Mouse (Mus musculus): ENCODE measurements at regions not wholly inside any gene's neighbourhood (a gene's known extent, or its start where the extent isn't known, plus 50 kb on each side); places are given as distances from the start of the nearest gene placed in this dataset.

DNA sequence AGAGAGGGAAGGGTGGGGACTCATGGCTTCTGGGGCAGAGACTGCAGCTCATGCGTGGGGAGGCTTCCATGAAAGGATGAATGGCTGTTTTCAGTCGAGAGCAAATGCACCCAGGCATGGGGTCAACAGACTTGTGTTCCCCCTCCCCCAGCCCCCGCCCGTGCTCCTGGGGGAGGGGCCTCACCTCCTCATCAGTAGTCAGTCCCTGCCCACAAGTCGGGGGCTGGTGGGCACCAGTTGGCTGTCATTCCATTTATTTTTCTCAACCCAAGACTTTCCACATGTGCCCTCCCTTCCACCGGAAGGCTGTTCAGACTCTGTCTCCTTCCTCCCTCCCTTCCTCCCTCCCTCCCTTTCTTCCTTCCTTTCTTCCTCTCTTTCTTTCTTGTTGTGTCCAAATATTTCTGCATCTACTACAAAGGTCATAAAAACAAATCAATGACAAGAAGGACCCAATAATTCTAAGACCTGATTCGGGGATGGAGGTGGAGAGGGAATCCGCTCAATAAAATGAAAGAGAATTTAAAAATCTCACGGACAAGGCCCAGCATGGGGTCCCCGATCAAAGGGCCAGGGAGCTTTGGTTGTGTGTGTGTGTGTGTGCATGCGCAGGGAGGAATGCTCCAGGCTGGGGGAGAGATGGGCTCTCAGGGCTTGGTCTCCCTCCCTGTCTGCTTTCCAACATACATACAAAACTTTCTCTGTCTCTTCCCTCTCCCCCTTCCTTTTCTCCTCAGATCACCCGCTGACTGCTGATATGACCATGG lies 57.7 kb downstream of the Rpl14 start:
- DNase-seq (ENCODE audit: low spot score in 2 of 2) = no peak

DNA sequence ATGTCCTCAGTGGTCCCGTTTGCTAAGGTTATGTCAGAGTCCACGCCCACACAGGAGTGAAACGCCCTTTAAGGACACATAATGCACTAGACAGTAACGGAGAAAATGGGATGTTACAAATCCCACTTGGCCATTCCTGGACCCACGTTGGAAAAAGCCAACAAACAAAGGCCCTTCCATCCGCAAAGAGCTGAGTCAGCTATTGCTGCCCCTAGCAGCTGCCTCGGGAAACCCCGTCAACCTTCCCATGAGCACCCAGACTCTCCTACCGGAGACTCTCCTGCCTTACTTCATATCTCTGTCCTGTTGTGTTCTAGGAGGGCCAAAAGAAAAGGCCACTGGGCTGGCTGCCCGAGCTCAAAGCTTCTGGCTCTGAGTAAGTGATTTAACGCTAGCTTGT lies 58.4 kb downstream of the Rpl14 start:
- no peak for DNase-seq (ENCODE audit: low spot score in 2 of 2)

DNA sequence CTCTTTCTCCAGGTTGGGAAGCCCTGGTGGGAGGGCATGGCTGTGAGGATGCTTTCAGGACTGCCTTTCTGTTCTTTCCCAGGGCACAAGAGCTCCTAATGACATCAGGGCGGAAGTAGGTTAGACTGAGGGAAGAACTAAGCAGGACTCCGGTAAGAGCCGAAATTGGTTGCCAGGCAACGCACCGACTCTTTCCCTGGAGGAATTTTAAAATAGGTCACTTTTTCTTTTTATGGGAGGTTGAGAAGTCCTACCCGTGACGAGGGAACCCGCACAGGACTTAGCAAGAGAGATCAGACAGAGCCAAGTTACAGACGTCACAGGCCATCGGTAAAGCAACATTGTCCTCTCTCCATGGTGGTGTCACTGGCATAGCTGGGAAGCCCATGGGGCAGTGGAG lies 61.6 kb downstream of the Rpl14 start:
- DNase-seq (ENCODE audit: low spot score in 2 of 2) = no peak

DNA sequence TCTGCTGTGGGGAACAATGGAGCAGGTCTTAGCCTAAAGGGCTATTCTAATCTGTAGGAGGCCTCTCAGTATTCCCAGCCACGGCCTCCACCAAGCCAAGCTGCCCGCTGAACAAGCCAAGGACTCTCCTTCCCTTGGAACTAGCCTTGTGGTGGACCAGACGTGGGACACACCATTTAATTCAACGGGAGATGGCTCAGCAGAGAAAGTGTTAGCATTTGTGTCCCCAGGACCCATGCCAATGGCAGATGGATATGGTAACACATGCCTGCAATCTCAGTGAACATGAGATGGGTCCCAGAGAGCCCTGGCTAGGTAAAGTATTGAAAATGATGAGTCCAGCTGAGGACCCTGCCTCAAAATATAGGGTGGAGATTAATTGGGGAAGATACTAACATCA lies 71.4 kb downstream of the Rpl14 start:
- DNase-seq (ENCODE audit: low spot score in 2 of 2) = no peak

DNA sequence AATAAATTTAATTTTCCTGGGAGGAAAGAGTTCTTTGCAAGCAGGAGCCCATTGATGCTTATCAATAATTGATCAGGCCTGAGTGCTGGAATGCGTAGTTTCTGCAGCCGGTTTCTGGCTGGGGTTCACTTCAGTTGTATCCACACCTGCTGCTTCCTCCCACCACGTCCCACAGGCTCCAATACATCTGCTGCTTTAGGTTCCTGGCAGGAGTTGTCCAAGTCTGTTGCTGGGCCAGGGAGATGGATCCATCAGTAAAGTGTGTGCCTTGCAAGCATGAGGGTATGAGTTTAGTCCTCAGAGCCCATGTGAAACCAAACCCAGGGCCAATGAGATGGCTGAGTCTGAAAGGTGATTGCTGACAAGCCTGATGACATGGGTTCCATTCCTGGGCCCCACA lies 72.1 kb downstream of the Rpl14 start:
- no peak for DNase-seq (ENCODE audit: low spot score in 2 of 2)

DNA sequence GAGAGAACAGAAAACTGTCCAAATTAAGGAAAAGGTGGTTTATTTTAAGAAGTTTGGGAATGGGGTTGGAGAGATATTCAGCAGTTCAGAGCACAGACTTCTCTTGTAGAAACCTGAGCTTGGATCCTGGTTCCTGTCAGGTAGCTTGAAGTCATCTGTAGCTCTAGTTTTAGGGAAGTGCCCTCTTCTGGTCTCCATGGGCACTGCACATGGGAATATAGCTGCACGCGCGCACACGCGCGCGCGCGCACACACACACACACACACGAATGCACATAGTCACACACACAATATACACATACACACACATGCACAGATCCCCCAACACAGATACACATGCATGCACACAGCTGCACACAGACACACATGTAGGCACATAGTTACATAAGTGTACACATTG lies 74.5 kb downstream of the Rpl14 start:
- DNase-seq (ENCODE audit: low spot score in 2 of 2) = no peak

DNA sequence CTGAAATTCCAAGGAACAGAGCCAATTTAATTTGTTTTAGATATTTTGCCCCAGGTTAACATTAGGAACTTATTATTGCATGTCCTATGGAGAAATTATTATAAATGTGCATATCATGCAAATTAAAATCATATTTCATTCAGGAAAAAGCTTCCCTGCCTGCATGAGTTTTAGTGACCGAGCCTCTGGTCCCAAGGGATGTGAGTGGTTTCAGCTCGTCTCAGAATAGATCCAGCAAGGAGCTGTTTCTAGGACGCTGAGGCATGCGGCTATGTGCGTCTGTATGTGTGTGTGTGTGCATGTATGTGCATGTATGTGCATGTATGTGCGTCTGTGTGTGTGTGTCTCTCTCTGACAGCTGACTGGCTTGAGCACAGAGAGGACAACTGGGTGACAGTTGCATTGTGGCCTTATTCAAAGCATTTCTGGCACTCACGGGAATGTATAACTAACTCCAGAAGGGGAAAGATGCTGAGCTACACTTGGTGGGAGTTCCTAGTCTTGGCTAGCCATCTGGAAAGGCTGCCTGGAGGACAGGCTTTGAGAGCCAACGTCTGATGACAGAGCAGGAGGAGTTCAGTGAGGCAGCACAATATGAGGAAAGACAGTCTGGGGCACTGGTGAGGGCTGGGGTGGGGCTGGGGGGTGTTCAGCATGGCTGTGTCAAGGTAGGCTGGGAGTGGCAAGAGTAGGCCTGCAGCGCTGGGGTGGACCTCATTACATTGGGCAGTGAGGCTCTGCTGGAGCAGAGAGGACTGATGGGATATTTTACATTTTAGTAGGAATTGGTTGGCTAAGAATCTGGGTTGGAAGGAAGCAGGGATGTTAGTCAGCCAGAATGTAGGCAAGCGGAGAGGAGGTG lies 75.8 kb downstream of the Rpl14 start:
- DNase-seq (ENCODE audit: low spot score in 2 of 2) = no peak

DNA sequence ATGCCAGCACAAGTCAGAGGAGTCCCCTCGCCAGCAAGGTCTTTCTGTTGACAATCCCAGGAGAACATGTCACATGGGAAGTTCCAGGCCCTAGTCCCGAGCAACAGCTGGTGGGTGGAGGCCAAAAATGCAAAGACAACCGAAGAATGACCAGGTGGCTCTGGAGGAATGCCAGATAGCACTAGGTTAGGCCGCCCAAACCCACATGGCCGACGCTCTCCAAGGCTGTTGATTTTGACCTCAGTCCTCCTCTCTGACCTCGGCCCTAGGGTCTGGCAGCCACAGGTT lies 76.4 kb downstream of the Rpl14 start:
- DNase-seq (ENCODE audit: low spot score in 2 of 2) = no peak

DNA sequence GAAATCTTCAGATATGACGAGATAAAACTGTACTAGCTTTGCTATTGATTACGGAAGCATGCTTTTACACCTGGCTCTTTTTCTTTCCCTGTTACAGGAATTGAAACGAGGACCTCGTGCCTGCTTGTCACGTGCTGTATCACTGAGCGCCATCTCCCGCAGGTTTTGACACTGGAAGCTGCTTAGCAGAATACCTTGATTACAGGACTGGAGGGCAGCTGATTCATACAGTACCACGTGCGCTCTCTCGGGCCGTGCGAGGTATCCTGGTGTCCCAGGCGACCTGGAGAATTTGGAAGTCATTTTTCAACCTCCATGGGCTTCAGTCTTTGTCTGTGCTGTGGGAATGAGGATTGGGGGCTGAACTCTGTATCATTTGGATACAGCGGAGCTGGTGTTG lies 81.5 kb downstream of the Rpl14 start:
- no peak for DNase-seq (ENCODE audit: low spot score in 2 of 2)

DNA sequence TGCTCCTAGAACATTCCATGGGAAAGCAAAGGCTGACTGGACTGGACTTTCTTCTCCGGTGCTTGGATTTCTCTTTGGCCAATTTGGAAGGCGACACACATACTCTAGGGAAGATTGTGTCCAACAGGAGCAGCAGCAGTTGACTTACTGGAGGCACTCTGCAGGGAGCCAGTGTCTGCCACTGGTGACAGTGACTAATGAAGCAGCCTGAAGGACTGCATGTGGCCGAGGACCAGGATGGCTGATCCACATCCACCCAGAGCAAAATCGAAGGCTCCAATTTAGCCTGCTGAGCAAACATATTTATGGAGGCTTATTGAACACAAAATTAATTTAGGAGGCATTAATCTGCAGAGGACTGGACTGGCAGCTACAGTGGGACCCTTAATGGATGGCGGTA lies 81.9 kb downstream of the Rpl14 start:
- DNase-seq (ENCODE audit: low spot score in 2 of 2) = no peak

DNA sequence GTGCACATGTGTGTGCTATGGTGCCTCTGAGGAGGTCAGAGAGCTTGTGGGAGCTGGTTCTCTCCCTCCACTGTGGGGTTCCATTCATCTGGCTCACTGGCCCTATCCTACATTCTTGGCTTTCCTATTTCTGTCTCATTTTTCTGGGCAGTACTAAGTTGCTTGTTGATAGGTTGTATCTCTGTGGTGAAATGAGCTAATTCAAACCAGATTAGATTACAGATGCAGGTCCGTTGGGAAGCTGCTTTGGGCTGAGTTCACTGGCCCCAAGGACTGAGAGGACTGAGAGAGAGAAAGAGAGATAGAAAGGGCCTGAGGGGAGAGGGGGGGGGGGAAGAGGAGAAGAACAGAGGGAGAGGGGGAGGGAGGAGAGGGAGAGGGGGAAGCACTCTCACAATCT lies 83.5 kb downstream of the Rpl14 start:
- DNase-seq (ENCODE audit: low spot score in 2 of 2) = no peak

DNA sequence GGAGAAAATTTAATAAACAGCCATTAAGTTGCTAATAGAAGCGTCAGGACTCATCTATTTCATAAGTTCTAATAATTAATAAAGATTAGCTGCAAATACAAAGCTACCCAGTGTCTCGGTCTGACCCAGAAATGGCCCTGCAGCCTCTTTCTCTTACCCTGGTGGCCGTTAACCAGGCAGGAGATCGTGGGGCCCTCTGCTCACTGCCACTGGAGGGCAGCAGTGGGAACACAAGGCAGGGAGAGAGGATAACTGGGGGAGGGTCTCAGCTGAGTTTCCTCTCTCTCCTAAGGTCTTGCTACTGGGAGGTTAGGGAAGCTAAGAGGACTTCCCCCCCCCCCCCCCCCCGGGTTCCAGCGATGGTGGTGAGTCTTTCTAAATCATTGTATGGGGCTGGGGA lies 85.7 kb downstream of the Rpl14 start:
- DNase-seq (ENCODE audit: low spot score in 2 of 2) = no peak

DNA sequence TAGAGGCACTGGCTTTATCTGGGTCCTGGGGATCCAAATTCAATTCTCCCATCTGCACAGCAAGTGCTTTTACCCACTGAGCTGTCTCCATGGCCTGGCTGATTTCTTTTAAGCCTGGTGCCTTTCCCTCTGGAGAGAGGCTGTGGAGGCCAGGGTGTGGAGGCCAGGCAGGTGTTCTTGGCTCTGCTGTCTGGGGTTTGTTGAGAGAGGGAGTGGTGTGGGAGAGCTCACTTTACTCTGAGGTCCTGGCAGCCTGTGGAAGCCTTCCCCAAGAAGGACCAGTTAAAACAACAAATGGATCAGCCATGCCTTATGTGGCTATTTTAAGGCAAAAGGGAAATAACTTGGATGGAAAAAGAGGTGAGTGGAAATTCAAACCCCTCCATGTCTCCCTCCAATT lies 86.5 kb downstream of the Rpl14 start:
- no peak for DNase-seq (ENCODE audit: low spot score in 2 of 2)

DNA sequence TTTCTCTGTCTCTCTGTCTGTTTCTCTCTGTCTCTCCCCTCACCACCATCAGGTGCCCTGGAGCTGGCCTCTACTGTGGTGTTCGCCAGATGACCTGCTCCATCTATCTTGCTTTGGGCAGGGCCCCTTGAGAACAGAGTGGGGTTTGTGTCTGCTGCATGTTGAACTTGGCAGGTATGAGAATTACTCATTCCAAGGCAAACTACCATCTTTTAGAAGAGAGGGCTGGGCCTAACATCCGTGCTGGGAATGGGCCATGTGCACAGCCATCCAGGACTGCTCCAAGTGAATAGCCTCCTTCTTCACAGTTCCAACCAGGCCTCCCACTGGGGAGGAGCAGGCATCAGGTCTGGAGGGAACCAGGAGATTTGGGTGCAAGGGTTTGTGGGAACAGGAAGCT lies 87.3 kb downstream of the Rpl14 start:
- DNase-seq (ENCODE audit: low spot score in 2 of 2) = no peak

DNA sequence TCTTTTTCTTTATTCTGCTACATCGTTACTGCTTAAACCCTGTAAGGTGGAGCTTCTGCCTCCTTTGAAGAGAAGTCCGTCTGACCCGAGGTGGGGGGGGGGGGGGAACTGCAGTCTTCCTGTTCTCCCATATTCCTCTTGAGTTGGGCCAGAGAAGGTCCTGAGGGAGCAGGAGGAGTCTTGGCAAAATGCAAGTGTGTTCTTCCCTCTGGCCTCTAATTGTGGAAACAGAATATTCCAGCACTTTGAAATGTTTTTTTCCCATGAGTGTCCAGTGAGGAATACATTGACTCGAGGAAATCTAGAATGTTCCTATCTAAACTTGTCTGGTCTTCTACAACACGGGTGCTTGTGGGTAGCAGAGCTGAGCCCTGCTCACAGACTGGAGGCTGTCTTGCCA lies 90.0 kb downstream of the Rpl14 start:
- no peak for DNase-seq (ENCODE audit: low spot score in 2 of 2)

DNA sequence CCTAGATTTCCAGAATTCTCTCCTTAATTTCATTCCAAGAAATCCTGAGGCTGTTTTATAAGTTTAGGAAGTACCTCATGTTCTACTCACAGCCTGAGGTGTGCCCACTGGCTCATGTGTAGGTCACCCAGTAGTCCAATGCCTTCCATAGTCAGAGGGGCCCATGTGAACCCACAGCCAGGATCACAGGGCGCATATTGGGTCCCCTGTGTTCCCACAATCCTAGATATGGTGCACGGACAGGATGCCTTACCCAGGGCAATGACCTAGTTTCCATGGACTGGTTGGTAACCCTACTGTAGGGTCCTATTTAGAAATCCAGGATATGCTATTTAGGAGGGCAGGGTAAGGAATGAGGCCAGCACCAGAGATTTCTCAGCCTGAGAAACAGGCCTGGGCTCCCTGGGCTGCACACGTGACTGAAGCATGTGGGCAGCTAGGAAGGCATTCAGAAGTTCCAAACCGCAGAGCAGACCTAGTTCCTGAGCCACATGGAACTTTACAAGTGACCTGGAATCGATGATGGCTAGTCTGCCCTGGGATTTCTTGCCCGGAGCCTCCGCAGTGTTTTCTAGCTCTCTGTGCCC lies 90.5 kb downstream of the Rpl14 start:
- no peak for DNase-seq (ENCODE audit: low spot score in 2 of 2)

DNA sequence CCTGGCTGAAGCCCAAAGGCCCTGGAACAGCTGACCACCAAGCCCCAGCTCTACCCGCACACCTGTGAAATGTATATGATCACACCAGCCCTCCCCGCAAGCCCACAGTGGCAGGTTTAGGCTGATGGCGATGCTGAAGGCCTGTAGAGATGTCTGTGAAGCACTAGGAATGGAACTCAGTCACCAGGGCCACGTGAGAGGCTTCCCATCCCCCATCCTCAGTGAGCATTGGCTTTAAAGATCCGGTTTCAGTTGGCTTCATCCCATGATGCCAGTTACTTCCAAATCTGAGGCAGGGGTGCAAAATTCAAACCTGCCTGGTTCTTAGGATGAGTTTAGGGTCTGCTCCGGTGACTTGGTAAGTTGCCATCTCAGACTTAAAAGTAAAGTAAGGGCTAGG lies 91.9 kb downstream of the Rpl14 start:
- DNase-seq (ENCODE audit: low spot score in 2 of 2) = no peak

DNA sequence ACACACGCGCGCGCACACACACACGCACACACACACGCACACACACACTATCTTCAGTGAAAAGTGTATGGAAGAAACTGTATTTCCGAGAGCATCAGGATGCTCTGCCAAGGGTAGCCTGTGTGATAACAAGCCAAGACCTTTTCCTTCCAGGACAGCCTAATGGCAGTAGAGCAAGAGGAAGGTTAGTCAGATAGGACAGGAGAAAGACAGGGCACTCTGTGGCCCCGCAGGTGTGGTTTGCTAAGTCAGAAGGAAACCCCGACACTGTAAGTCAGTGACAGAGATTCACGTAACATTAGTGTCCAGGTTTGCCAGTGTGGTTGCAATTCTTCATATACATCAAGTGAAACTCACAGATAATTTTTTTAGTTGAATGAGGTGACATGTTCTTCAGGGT lies 92.8 kb downstream of the Rpl14 start:
- no peak for DNase-seq (ENCODE audit: low spot score in 2 of 2)

DNA sequence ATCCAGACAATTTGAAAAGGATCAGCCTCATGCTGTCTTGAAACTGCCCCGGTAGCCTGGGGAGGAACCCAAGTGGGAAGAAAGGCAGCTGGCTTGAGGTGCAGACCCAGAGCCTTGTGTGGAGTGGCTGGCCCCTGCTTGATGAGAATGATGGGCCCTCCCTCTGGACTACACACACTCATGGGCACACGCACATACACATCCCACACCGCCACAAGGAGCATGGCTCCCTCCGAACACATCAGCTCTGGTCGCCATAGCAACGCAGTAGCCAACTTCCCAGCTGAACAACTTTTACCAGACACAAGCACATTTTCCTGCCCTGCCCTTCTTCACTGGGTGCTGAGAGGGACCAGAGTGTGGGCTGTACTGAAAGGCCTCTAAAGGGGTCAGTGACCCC lies 101.2 kb downstream of the Rpl14 start:
- no peak for DNase-seq (ENCODE audit: low spot score in 2 of 2)

DNA sequence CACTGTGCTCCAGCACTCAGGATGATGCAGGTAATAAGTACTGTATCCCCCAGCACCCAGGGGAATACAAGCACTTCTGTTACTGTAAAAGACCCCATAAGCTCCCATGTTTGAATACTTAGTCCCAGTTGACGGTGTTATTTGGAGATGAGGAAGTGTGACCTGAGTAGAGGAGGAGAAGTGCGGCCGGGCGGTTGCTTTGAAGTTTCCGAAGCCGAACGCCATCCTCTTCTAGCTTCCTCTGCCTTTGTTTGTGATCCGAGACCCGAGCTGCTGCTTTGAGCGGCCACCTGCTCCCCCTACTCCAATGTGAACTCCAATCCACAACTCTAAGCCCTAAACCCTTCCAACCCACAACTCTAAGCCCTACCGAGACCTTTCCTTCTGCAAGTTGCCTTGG lies 103.6 kb downstream of the Rpl14 start:
- DNase-seq (ENCODE audit: low spot score in 2 of 2) = no peak

DNA sequence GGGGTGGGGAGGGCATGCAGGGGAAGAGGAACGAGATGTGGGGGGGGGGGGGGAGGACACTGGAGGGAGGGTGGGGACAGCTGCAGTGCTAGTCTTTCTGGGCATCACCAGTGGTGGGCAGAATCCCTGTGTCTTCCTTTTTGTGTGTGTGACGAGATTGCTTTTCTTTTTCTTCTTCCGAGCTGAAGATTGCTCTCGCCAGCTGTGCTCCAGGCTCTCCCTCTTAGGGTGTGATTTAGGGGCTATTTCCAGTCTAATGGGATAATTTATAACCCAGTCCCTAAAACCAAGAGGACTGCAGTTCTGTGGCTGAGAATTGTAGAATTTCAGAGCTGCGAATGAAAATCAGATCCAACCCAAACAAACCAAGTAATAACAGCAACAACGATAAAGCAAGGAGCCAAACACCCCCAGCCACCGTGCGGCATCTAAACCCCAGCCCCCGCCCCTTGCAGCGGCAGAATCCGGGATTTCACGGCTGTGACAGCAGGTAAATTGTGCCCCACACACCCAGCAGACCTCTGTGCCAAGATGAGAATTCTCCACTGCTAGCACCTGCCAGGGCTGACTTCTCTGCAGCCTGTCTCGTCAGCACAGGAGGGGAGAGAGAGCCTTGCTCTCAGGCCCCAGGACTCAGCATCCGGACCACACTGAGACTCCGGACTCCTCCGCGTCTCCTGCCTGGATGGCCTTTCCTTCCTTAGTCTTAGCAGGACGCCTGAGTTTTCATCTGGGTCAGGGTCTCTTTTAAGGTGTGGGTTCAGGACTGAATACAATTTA lies 104.3 kb downstream of the Rpl14 start:
- DNase-seq (ENCODE audit: low spot score in 2 of 2) = no peak

DNA sequence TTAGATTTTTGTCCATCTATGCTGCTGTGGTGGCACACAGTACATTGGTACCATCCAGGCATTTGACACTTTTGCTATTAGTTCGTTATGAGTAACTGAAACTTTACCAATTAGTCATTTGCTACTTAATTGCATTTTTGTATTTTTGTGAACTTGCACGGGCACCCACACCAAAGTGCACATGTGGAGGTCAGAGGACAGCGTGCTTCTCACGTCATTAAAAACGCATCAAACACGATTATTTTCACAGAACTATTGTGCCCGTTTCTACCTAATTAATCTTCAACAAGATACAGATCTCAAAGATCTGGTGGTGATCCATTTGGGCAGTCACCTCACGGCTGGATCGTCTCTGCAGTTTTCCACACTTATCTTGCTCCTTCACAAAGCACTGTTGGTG lies 105.1 kb downstream of the Rpl14 start:
- DNase-seq (ENCODE audit: low spot score in 2 of 2) = no peak

DNA sequence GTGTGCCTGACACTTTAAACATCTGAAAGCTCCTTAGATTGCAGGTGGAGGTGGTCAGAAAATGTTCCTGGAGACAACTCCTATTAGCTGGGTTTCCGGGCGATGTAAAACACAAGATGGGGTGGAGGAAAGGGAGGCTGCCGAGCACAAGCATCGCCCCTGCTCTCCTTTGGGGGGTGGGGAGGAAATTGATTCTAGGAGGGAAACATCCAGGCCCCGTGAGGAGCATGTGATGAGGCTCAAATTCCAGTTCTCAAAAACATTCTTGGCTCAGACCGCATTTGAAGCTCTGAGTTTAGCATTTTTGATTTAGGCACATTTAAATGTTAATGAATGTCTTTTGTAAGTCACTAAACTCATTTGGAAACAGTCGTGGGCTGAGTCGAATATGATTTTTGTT lies 105.5 kb downstream of the Rpl14 start:
- no peak for DNase-seq (ENCODE audit: low spot score in 2 of 2)
